Mouse (Mus musculus) cortical plate, adult 2 months (tissue): ENCODE measurements around the gene Gm11549. TPM values are rescaled to one million over a fixed set of nuclear protein-coding genes. Genes with fewer than 3 reads are reported as not detected.

Source experiments
- H3K27ac ChIP-seq: fragments of 200-500 bp; 2 replicates; pipeline ENCODE4 v1.5.1; 2012; ENCODE audit warnings: low read length, control low read depth, inconsistent platforms; ENCODE audit not compliant: insufficient read depth
- H3K4me1 ChIP-seq: fragments of 200-500 bp; 2 replicates; pipeline ENCODE4 v1.6.1; 2011; ENCODE audit warnings: low read length; ENCODE audit not compliant: control insufficient read depth, insufficient read depth
- H3K4me3 ChIP-seq: fragments of 200-500 bp; 2 replicates; pipeline ENCODE4 v1.5.1; 2011; ENCODE audit warnings: mild to moderate bottlenecking, low read length, control low read depth; ENCODE audit not compliant: insufficient read depth
- CTCF ChIP-seq: fragments of 200-500 bp; IDR thresholded peaks from 2 replicates; pipeline ENCODE4 v1.5.1; 2011; ENCODE audit warnings: mild to moderate bottlenecking, control low read depth, low read length; ENCODE audit not compliant: insufficient read depth; ENCODE audit errors: extremely low read depth
- POLR2A ChIP-seq: fragments of 200-500 bp; IDR thresholded peaks from 2 replicates; pipeline ENCODE4 v1.6.1; 2011; ENCODE audit warnings: mild to moderate bottlenecking, low read length, control low read depth; ENCODE audit not compliant: insufficient read depth; ENCODE audit errors: extremely low read depth
- polyA plus RNA-seq: library from polyadenylated mRNA; depleted of rRNA; stranded (reverse); fragments of >200 nt; gene quantifications from 2 replicates; pipeline ENCODE4 v1.2.3, GENCODE M21; 2012; rRNA removed

Gm11549 gene
- polyA plus RNA-seq, 1 experiment = 37.6 TPM

GRCm38 (mm10) chr3:36473222-36473621, 48.4 kb downstream of the Gm11549 start:
- no peak overlapping the region for H3K27ac ChIP-seq
- TF ChIP-seq POLR2A = no peak
- no peak for TF ChIP-seq CTCF
- no peak overlapping the region for H3K4me3 ChIP-seq
- no peaks in the 10 kb centered on the region for H3K4me1 ChIP-seq

- no peak overlapping the region for H3K4me3 ChIP-seq
- H3K4me1 ChIP-seq = no peaks in the 10 kb centered on the region
Measured at GRCm38 (mm10) chr3:36471856-36472255, 49.8 kb downstream of the Gm11549 start.

DNA sequence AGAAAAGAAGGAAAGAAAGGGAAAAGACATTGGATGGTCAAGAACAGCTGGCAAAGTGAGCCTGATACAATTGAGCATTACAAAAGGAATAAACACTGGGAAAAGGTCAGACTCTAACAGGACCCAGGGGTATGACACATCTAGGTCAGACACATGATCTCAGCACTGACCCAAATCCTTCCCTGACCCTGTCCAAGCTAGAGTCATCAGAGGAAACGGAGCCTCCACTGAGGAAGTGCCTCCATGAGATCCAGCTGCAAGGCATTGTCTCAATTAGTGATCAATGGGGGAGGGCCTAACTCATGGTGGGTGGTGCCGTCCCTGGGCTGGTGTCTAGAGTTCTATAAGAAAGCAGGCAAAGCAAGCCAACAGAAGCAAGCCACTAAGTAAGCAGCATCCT, 52.7 kb downstream of the Gm11549 start:
- H3K4me1 ChIP-seq = no peaks in the 10 kb centered on the region
- TF ChIP-seq POLR2A = no peak
- no peak for TF ChIP-seq CTCF

More at GRCm38 (mm10) chr3:36471856-36472255, 49.8 kb downstream of the Gm11549 start:
- TF ChIP-seq POLR2A (no peak), CTCF (no peak)
- no peak overlapping the region for H3K27ac ChIP-seq

GRCm38 (mm10) chr3:36467632-36468031, 54.0 kb downstream of the Gm11549 start:
- no peak overlapping the region for H3K4me3 ChIP-seq
- H3K4me1 ChIP-seq = no peaks in the 10 kb centered on the region
- H3K27ac ChIP-seq = no peak overlapping the region
- no peak for TF ChIP-seq POLR2A
- TF ChIP-seq CTCF = no peak

More for the DNA sequence above, 52.7 kb downstream of the Gm11549 start:
- H3K27ac ChIP-seq = no peak overlapping the region
- no peak overlapping the region for H3K4me3 ChIP-seq

GRCm38 (mm10) chr3:36465538-36465937, 56.1 kb downstream of the Gm11549 start:
- TF ChIP-seq POLR2A (no peak), CTCF (no peak)

More at GRCm38 (mm10) chr3:36465538-36465937, 56.1 kb downstream of the Gm11549 start:
- no peak overlapping the region for H3K27ac ChIP-seq
- no peak overlapping the region for H3K4me3 ChIP-seq
- H3K4me1 ChIP-seq = no peaks in the 10 kb centered on the region

Other genes with a start within 250 kb of the Gm11549 start
- gene Anxa5, start 45.9 kb downstream of the Gm11549 start, polyA plus RNA-seq = 99.2 and 118 TPM in 2 replicates
- gene 1810062G17Rik, start 45.9 kb downstream of the Gm11549 start, polyA plus RNA-seq = 0.15 and 0.23 TPM in 2 replicates
- 35.0 and 35.8 TPM in 2 replicates for gene Exosc9, start 30.8 kb upstream of the Gm11549 start, polyA plus RNA-seq
- 3.3 and 4.0 TPM in 2 replicates for gene Ccna2, start 50.3 kb upstream of the Gm11549 start, polyA plus RNA-seq
- gene Bbs7, start 91.7 kb upstream of the Gm11549 start, polyA plus RNA-seq = 16.4 and 16.8 TPM in 2 replicates
- 15.9 and 17.2 TPM in 2 replicates for gene Trpc3, start 168.4 kb upstream of the Gm11549 start, polyA plus RNA-seq